Mouse (Mus musculus): ENCODE measurements around the gene Rcan2.

The Rcan2 gene

DNA sequence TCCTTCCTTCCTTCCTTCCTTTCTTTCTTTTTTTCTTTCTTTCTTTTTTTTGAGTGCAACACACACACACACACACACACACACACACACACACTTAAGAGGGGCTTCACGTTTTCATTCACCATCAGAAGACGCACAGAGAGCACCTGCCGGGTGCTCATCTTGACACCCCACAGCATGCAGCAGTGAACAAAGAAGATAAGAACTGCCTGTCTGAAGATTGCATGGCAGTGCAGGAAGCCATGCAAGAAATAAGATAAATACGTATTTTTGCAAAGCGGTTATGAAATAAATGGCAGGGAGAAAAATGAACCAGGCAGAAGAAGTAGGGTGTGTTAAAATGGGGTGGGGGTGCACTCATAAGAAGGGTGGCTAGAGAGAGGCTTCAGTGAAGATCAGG is 116.0 kb downstream of the Rcan2 start:
- DNase-seq (ENCODE audit: low spot score): no peak

- DNase-seq (ENCODE audit: low spot score): no peak
Observed at GRCm38 (mm10) chr17:43929856-43930255, 128.7 kb downstream of the Rcan2 start.

GRCm38 (mm10) chr17:43931731-43932130 is 130.6 kb downstream of the Rcan2 start:
- no peak for DNase-seq (ENCODE audit: low spot score)

DNA sequence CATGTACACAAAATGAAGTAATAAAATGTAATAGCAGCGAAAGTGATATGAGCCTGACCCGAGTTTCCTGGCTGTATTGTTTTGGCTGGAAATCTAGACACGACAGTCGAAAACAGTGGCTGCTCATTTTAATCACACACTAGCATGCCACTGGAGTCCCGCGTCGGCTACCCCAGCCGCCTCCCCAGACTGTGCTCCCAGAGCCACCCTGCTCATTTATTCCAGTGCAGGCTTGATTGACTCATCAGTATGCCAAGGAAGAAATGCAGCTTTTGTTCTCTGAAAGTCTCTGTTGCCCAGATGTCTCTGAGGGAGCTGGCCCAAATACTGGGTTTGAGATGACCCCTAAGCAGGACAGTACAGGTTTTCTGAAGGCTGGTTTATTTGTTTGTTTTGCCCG is 132.9 kb downstream of the Rcan2 start:
- DNase-seq (ENCODE audit: low spot score): no peak

DNA sequence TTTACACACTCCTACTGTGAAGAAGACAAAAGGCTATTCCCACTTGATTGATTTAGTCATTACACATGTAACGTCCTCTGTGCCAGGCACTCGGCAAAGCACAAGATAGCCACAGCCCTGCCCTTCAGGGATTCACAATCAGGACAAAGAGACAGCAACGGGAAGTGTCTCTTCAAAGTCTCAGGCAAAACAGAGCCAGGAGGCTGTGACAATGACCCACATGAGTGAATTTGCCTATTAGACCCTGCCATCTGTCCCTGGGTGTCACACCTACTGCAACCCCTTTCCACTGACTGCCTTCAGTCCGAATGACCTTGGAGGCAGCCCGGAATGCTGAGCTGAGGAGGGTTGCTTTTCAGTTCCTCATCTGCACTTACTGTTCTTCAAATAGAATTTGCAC is 151.1 kb downstream of the Rcan2 start:
- no peak for DNase-seq (ENCODE audit: low spot score)

- DNase-seq (ENCODE audit: low spot score): no peak
Observed at GRCm38 (mm10) chr17:43952661-43953534, 151.7 kb downstream of the Rcan2 start.

DNA sequence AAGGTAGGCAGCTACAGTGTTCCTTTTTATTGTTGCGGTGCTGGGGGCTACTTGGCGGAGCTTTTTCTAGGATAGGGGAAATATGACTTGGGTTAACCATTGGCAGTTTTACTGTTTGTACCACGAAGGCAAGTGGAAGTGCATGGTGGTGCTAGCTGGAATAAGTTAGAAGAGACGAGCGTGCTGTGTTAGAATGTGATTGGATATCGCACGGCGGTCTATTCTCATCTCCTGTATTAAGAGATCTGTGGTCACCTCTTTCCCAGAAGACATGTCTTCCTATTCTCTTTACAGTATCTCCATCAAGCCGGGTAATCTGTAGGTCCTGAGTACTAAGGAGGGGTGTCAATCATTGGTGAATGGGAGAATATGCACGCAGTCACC is 152.4 kb downstream of the Rcan2 start:
- no peak for DNase-seq (ENCODE audit: low spot score)

GRCm38 (mm10) chr17:43959797-43960196 is 158.6 kb downstream of the Rcan2 start:
- DNase-seq (ENCODE audit: low spot score): no peak

GRCm38 (mm10) chr17:43969943-43970342 is 168.8 kb downstream of the Rcan2 start:
- no peak for DNase-seq (ENCODE audit: low spot score)

DNA sequence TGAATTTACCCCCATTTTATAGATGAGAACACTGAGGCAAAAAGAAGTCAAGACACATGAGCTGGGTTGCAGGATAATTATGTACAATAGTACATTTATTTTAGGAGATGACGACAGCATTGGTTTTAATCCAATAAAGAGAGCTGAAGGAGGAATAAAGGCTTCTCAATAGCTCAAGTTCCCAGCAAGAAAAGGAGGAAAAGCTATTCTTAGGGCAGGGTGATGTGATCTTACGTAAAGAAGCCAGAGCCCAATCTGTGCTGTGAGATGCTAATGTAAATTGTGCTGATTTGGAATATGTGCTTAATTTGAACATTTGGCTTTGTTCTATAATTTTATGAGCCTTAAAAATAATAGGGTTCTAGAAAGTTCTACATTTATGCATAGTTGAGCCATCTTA is 176.4 kb downstream of the Rcan2 start:
- no peak for DNase-seq (ENCODE audit: low spot score)

GRCm38 (mm10) chr17:43979925-43980324 is 178.8 kb downstream of the Rcan2 start:
- no peak for DNase-seq (ENCODE audit: low spot score)

GRCm38 (mm10) chr17:43982505-43982904 is 181.4 kb downstream of the Rcan2 start:
- no peak for DNase-seq (ENCODE audit: low spot score)

- DNase-seq (ENCODE audit: low spot score): no peak
Observed at GRCm38 (mm10) chr17:43989334-43989945, 188.3 kb downstream of the Rcan2 start.

DNA sequence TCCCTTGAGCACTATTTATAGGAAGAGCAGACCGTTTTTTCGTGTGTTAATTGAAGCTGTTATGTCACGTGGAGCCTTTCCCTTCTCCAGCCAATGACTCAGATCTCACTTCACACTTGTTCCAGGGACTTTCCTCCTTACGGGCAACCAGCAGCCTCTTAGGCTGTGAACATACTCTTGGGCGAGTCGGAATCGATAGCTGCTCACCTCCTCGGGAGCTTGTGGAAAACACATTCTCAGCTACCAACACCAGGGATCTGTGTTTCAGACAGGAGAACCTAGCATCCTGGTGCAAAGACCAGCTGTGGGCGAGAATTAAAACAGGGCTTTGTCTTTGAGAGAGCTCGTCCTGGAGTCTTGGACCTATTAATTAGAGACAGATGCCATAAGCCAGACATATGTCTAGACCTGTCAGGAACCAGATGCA is 189.8 kb downstream of the Rcan2 start:
- no peak for DNase-seq (ENCODE audit: low spot score)

DNA sequence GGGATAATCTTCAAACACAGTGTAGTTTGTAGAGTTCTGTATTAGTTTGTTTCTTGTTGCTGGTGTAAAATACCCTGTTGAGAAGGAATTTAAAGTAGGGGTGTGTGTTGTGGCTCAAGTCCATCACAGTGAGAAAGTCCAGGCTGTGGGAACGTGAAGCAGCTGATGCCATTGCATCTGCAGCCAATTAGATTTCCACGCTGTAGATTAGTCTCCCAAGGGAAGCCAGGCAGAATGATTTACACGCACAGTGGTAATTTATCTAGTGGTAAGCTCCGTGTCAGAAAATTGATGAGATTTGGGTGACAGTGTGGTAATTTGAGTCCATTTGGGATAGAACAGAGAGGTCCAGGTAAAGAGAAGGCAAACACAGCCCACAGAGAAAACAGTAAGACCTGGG is 192.9 kb downstream of the Rcan2 start:
- no peak for DNase-seq (ENCODE audit: low spot score)

DNA sequence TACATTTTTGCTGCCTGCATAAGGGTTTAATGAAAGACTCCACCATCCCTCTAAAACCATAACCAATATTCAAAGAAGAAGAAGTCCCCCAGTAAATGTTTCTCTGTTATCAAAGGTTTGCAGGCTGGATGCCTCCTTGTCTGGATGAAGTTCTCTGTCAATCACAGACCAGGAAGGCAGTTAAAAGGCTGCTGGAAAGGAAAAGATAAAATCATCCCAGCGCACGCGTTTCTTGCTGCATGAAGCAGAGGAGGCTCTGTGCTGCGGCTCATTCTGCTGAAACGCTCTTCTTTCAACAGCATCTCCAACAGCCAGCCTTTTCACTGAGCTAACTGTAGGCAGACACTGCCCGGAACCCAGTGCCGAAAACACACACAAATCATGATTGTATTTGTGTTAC is 196.4 kb downstream of the Rcan2 start:
- no peak for DNase-seq (ENCODE audit: low spot score)

GRCm38 (mm10) chr17:43998095-43998494 is 196.9 kb downstream of the Rcan2 start:
- no peak for DNase-seq (ENCODE audit: low spot score)

DNA sequence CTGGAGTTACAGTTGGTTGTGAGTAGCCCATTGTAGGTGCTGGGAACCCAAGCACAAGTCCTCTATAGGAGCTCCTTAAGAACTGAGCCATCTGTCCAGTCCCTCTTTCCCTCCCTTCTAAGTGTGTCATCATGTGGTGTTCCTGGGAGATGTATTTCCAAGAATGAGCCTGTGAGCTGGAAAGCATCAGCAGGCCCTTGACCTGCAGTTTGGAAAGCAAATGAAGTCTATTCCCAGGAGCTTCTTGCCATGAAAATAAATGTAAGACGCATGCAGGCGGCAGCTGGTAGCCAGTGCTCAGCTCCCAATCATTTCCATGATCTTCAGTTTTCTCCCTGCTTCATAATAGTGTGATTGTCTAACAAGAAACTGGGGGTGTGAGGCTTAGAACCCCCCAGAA is 203.2 kb downstream of the Rcan2 start:
- DNase-seq (ENCODE audit: low spot score): no peak

GRCm38 (mm10) chr17:44007411-44007810 is 206.3 kb downstream of the Rcan2 start:
- DNase-seq (ENCODE audit: low spot score): no peak

GRCm38 (mm10) chr17:44011917-44012316 is 210.8 kb downstream of the Rcan2 start:
- no peak for DNase-seq (ENCODE audit: low spot score)

DNA sequence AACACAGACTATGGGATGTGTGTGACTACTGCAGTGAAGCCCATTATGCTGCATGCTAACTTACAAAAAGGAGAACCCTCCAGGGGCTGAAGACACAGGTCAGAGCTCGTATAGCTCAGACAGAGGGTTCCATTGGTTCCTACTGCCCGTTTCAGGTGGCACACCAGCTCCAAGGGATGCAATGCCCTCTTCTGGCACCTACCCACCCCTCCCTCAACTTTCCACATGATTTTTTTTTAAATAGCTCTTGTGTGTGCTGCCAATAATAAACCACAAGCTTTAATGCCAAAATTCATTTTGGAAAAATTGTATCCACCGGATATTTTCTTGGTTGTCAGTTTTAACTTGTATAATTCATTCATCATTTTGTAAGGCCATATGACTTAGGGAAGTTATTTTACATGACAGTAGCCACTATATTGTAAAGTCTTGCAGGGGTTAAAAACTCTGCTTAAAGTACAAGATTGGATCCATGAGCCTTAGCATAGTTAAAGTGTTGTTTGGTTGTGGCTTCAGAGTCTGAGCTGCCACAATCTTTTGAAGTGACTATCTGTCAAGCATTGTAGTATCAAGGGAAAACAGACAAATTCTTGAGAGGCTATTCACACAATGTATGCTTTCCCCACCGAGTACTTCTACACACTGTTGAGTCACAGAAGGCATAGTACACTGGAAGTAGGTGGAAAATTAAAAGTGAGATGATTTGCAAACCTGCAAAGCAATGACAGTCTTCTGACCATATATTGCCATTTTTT is 212.8 kb downstream of the Rcan2 start:
- no peak for DNase-seq (ENCODE audit: low spot score)

DNA sequence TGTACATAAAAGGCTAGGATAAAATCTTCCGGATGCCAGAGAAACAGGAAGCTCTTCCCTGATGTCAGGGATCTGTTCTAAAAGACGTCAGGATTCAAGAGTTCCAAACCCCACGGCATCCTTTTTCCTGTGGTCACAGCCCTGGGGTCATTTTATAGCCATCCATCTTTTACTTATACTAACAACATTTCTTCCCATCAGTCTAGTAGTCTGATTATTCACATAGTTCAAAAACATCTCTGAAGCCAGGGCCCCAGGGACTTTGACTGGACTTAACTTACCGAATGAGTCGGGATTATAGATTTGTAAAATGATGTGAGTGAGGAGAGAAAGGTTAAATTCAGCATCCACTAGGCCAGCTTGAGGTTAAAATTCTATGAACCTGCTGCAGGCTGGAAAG is 215.2 kb downstream of the Rcan2 start:
- no peak for DNase-seq (ENCODE audit: low spot score)

DNA sequence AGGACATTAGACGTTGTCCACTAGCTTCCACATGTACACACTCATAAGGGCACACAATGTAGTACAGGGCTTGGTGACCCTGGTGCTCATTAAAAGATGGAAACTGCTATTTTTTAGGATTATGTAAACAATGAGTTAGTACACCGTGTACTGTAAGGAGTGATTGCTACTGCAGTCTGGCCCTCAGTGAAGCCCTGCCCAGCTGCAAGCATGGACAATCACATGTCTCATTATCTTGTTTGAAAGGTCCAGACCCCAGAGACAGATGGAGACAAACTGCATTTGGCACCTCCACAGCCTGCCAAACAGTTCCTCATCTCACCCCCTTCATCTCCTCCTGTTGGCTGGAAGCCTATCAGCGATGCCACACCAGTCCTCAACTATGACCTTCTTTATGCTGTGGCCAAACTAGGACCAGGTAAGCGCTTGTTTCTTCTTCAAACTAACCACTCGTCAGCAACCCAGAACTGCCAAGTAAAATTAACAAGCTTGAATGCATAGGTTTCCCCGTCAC is 219.6 kb downstream of the Rcan2 start:
- DNase-seq (ENCODE audit: low spot score): no peak

Data from ovary, postnatal 10 days (tissue).